Mouse (Mus musculus): ENCODE measurements around the gene Adm2. TPM values are rescaled to one million over a fixed set of nuclear protein-coding genes. Genes with fewer than 3 reads are reported as not detected.

Adm2 gene
- polyA plus RNA-seq (2012; rRNA removed): 0.16 and 0.50 TPM in 2 replicates

GRCm38 (mm10) chr15:89322670-89323522 is at the start of gene Adm2:
Gene Adm2 (plus strand): TSS chr15:89322720.

GRCm38 (mm10) chr15:89315190-89315731 is 7.3 kb upstream of the Adm2 start, which contains the start of gene Sbf1:
Gene Sbf1 (minus strand): TSS chr15:89315311.

GRCm38 (mm10) chr15:89334271-89334670 is 11.8 kb downstream of the Adm2 start, which contains the start of gene Miox:
Gene Miox (plus strand): TSS chr15:89334398.

GRCm38 (mm10) chr15:89355241-89356187 is 33.0 kb downstream of the Adm2 start, which contains the start of the genes Lmf2 and Ncaph2:
Gene Lmf2 (minus strand): TSS chr15:89355659.
Gene Ncaph2 (plus strand): TSS chr15:89355719.

GRCm38 (mm10) chr15:89373762-89374248 is 51.3 kb downstream of the Adm2 start, which contains the start of gene Sco2:
Gene Sco2 (minus strand): TSS chr15:89373846.

Other genes starting within 250 kb of the Adm2 start
- 40.6 and 43.7 TPM in 2 replicates for gene Trabd, start 247.6 kb upstream of the Adm2 start, polyA plus RNA-seq (2012; rRNA removed)
- 22.6 and 28.3 TPM in 2 replicates for gene Selenoo, start 233.6 kb upstream of the Adm2 start, polyA plus RNA-seq (2012; rRNA removed)
- gene Tubgcp6, start 199.6 kb upstream of the Adm2 start, polyA plus RNA-seq (2012; rRNA removed): 33.0 and 40.9 TPM in 2 replicates
- 21.1 and 23.7 TPM in 2 replicates for gene Hdac10, start 194.0 kb upstream of the Adm2 start, polyA plus RNA-seq (2012; rRNA removed)
- 30.6 and 57.6 TPM in 2 replicates for gene Mapk12, start 182.0 kb upstream of the Adm2 start, polyA plus RNA-seq (2012; rRNA removed)
- gene Mapk11, start 173.1 kb upstream of the Adm2 start, polyA plus RNA-seq (2012; rRNA removed): 44.8 and 63.0 TPM in 2 replicates
- 160 and 177 TPM in 2 replicates for gene Plxnb2, start 141.9 kb upstream of the Adm2 start, polyA plus RNA-seq (2012; rRNA removed)
- 46.6 and 50.5 TPM in 2 replicates for gene Dennd6b, start 126.2 kb upstream of the Adm2 start, polyA plus RNA-seq (2012; rRNA removed)
- gene Ppp6r2, start 111.2 kb upstream of the Adm2 start, polyA plus RNA-seq (2012; rRNA removed): 74.0 and 92.8 TPM in 2 replicates
- 144 and 184 TPM in 2 replicates for gene Sbf1, start 7.4 kb upstream of the Adm2 start, polyA plus RNA-seq (2012; rRNA removed)
- gene Miox, start 11.7 kb downstream of the Adm2 start, polyA plus RNA-seq (2012; rRNA removed): 0.10 and 0.11 TPM in 2 replicates
- gene Lmf2, start 32.9 kb downstream of the Adm2 start, polyA plus RNA-seq (2012; rRNA removed): 33.1 and 38.1 TPM in 2 replicates
- 124 and 153 TPM in 2 replicates for gene Ncaph2, start 33.0 kb downstream of the Adm2 start, polyA plus RNA-seq (2012; rRNA removed)
- 13.7 and 16.9 TPM in 2 replicates for gene Sco2, start 51.1 kb downstream of the Adm2 start, polyA plus RNA-seq (2012; rRNA removed)
- 1.4 TPM in 2 replicates for gene Tymp, start 54.3 kb downstream of the Adm2 start, polyA plus RNA-seq (2012; rRNA removed)
- 0.43 and 0.58 TPM in 2 replicates for gene Odf3b, start 56.6 kb downstream of the Adm2 start, polyA plus RNA-seq (2012; rRNA removed)
- not detected in 2 replicates for gene Klhdc7b, start 62.2 kb downstream of the Adm2 start, polyA plus RNA-seq (2012; rRNA removed)
- not detected in 2 replicates for gene Syce3, start 87.8 kb downstream of the Adm2 start, polyA plus RNA-seq (2012; rRNA removed)
- gene Cpt1b, start 103.1 kb downstream of the Adm2 start, polyA plus RNA-seq (2012; rRNA removed): 8.1 and 8.8 TPM in 2 replicates
- gene C730034F03Rik, start 106.9 kb downstream of the Adm2 start, polyA plus RNA-seq (2012; rRNA removed): 1.9 and 2.7 TPM in 2 replicates
- 0.47 and 0.48 TPM in 2 replicates for gene Gm44502, start 107.0 kb downstream of the Adm2 start, polyA plus RNA-seq (2012; rRNA removed)
- gene Chkb, start 107.2 kb downstream of the Adm2 start, polyA plus RNA-seq (2012; rRNA removed): 66.9 and 96.2 TPM in 2 replicates
- gene Mapk8ip2, start 131.2 kb downstream of the Adm2 start, polyA plus RNA-seq (2012; rRNA removed): 25.4 and 34.2 TPM in 2 replicates
- gene Arsa, start 154.7 kb downstream of the Adm2 start, polyA plus RNA-seq (2012; rRNA removed): 11.8 and 13.7 TPM in 2 replicates
- gene Shank3, start 176.9 kb downstream of the Adm2 start, polyA plus RNA-seq (2012; rRNA removed): 14.4 and 14.9 TPM in 2 replicates
- 1.6 and 2.4 TPM in 2 replicates for gene Acr, start 245.6 kb downstream of the Adm2 start, polyA plus RNA-seq (2012; rRNA removed)